Mouse (Mus musculus) E14TG2a.4 (cell line): ENCODE data around the gene Ptcd2.
A peak's percentile ranks its signal among the peaks of the same experiment; 100 is the strongest.

Experiments used
- CTCF ChIP-seq: conservative IDR thresholded peaks from 2 replicates; pipeline ENCODE4 v1.5.1; 2014; ENCODE audit warnings: low read length
- NANOG ChIP-seq: IDR thresholded peaks from 2 replicates; pipeline ENCODE4 v1.6.1; 2014; ENCODE audit warnings: borderline replicate concordance, low read length, mixed read lengths
- POU5F1 ChIP-seq: IDR thresholded peaks from 2 replicates; pipeline ENCODE4 v1.6.1; 2014; ENCODE audit warnings: low read length, borderline replicate concordance

DNA sequence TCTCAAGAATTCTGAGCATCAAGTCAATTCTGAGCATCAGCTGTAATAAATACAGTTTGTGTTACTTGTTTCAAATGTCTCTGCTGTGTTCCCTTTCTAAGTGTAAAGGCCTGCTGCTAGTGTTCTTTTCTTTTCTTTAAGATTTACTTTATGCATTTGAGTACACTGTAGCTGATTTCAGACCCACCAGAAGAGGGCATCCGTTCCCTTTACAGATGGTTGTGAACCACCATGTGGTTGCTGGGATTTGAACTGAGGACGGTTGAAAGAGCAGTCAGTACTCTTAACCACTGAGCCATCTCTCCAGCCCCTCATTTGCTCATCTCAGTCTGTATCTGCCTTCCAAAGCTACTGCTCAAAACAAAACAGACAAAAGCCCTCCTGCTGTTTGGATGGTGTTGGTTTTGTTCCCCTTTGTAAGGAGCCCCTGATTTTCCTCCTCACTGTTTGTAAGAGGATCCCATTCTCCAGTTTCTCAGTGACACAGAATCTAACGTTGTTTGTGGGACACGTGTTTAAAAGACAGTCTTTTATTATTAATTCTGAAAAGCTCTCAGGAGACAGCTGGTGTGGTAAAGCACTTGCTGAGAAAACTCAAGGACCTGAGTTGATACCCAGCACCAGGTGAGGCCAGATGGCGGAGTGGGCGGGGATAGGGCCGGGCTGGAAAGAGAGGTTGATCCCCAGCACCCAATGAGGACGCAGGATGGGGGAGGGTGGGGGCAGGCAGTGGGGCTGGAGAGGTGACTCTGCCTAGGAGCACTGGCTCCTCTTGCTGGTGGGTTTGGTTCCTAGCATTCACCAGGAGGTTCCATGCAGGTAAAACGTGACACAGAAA is 12.1 kb upstream of the Ptcd2 start:
- TF ChIP-seq CTCF: no peak; the same call in 1 of the 2 replicates
- TF ChIP-seq NANOG: peak; percentile 89
- no peak for TF ChIP-seq POU5F1
